Mouse (Mus musculus): Measurements from ENCODE around the gene Fgfr2. TPM values are rescaled to one million over a fixed set of nuclear protein-coding genes. Genes with fewer than 3 reads are reported as not detected.
A peak's percentile ranks its signal among the peaks of the same experiment; 100 is the strongest.

Fgfr2 gene
- polyA plus RNA-seq, 1 experiment from 2014 or later: 92.5 TPM

GRCm38 (mm10) chr7:132799119-132800016 is 323.8 kb downstream of the Fgfr2 start:
- 88% methylated on average over 5 of the region's 5 CpGs for WGBS
- H3K4me3 ChIP-seq: no peak overlapping the region
- peaks cover 15% of the 10 kb centered on the region; the same call in 1 of the 2 replicates for H3K36me3 ChIP-seq
- peak overlapping the region; percentile 24; the same call in 1 of the 2 replicates for H3K27ac ChIP-seq
- no peak for DNase-seq (ENCODE audit: low spot score)
- peaks cover 47% of the 10 kb centered on the region for H3K4me1 ChIP-seq (replicated peaks)
- no peaks in the 10 kb centered on the region for H3K27me3 ChIP-seq (ENCODE audit: insufficient read depth, poor library complexity, severe bottlenecking)
- no peaks in the 10 kb centered on the region for H3K9me3 ChIP-seq

- Histone ChIP-seq H3K4me3 (no peak overlapping the region), H3K9me3 (no peaks in the 10 kb centered on the region), H3K27ac (no peak overlapping the region), H3K27me3 (ENCODE audit: insufficient read depth, poor library complexity, severe bottlenecking) (no peaks in the 10 kb centered on the region), H3K36me3 (peaks cover 3% of the 10 kb centered on the region; the same call in 1 of the 2 replicates), H3K4me1 (replicated peaks) (peaks cover 47% of the 10 kb centered on the region)
- 87% methylated on average over 5 of the region's 5 CpGs for WGBS
- DNase-seq (ENCODE audit: low spot score): no peak
Measured at GRCm38 (mm10) chr7:132795141-132795540, 328.0 kb downstream of the Fgfr2 start.

- 72% methylated on average over 6 of the region's 6 CpGs for WGBS
- H3K36me3 ChIP-seq: peaks cover 1% of the 10 kb centered on the region; the same call in 1 of the 2 replicates
Measured at GRCm38 (mm10) chr7:132793467-132793866, 329.7 kb downstream of the Fgfr2 start.

GRCm38 (mm10) chr7:132790447-132791219 is 332.5 kb downstream of the Fgfr2 start:
- H3K9me3 ChIP-seq: no peaks in the 10 kb centered on the region
- no peaks in the 10 kb centered on the region for H3K36me3 ChIP-seq
- no peak for DNase-seq (ENCODE audit: low spot score)
- H3K27ac ChIP-seq: no peak overlapping the region; the same call in 1 of the 2 replicates
- WGBS: 87% methylated on average over 14 of the region's 14 CpGs
- H3K4me1 ChIP-seq (replicated peaks): peaks cover 49% of the 10 kb centered on the region
- no peak overlapping the region for H3K4me3 ChIP-seq
- no peaks in the 10 kb centered on the region for H3K27me3 ChIP-seq (ENCODE audit: insufficient read depth, poor library complexity, severe bottlenecking)

More at GRCm38 (mm10) chr7:132793467-132793866, 329.7 kb downstream of the Fgfr2 start:
- no peak for DNase-seq (ENCODE audit: low spot score)
- H3K27ac ChIP-seq: peak overlapping the region; percentile 26; the same call in 1 of the 2 replicates
- no peaks in the 10 kb centered on the region for H3K9me3 ChIP-seq
- peaks cover 36% of the 10 kb centered on the region for H3K4me1 ChIP-seq (replicated peaks)
- no peaks in the 10 kb centered on the region for H3K27me3 ChIP-seq (ENCODE audit: insufficient read depth, poor library complexity, severe bottlenecking)
- no peak overlapping the region for H3K4me3 ChIP-seq

GRCm38 (mm10) chr7:132788826-132789225 is 334.3 kb downstream of the Fgfr2 start:
- no peak for DNase-seq (ENCODE audit: low spot score)
- no peak overlapping the region for H3K27ac ChIP-seq
- H3K9me3 ChIP-seq: no peaks in the 10 kb centered on the region
- no peak overlapping the region for H3K4me3 ChIP-seq
- H3K4me1 ChIP-seq (replicated peaks): peaks cover 47% of the 10 kb centered on the region
- H3K27me3 ChIP-seq (ENCODE audit: insufficient read depth, poor library complexity, severe bottlenecking): no peaks in the 10 kb centered on the region
- 95% methylated on average over 13 of the region's 13 CpGs for WGBS
- no peaks in the 10 kb centered on the region for H3K36me3 ChIP-seq

- no peak for DNase-seq (ENCODE audit: low spot score)
- Histone ChIP-seq H3K4me3 (no peak overlapping the region), H3K36me3 (no peaks in the 10 kb centered on the region), H3K4me1 (replicated peaks) (peaks cover 36% of the 10 kb centered on the region), H3K27ac (no peak overlapping the region), H3K27me3 (ENCODE audit: insufficient read depth, poor library complexity, severe bottlenecking) (no peaks in the 10 kb centered on the region), H3K9me3 (no peaks in the 10 kb centered on the region)
- WGBS: 90% methylated on average over 4 of the region's 4 CpGs
Measured at GRCm38 (mm10) chr7:132787496-132788190, 335.5 kb downstream of the Fgfr2 start.

- peaks cover 36% of the 10 kb centered on the region for H3K4me1 ChIP-seq (replicated peaks)
- H3K9me3 ChIP-seq: no peaks in the 10 kb centered on the region
- 94% methylated on average over 4 of the region's 4 CpGs for WGBS
- H3K4me3 ChIP-seq: no peak overlapping the region
- H3K27ac ChIP-seq: no peak overlapping the region
- H3K27me3 ChIP-seq (ENCODE audit: insufficient read depth, poor library complexity, severe bottlenecking): no peaks in the 10 kb centered on the region
- DNase-seq (ENCODE audit: low spot score): no peak
- H3K36me3 ChIP-seq: no peaks in the 10 kb centered on the region
Measured at GRCm38 (mm10) chr7:132787022-132787421, 336.1 kb downstream of the Fgfr2 start.

- Histone ChIP-seq H3K4me1 (replicated peaks) (peaks cover 36% of the 10 kb centered on the region), H3K27ac (no peak overlapping the region)
- WGBS: 61% methylated on average over 4 of the region's 4 CpGs
Measured at GRCm38 (mm10) chr7:132786522-132786921, 336.6 kb downstream of the Fgfr2 start.

GRCm38 (mm10) chr7:132786011-132786410 is 337.1 kb downstream of the Fgfr2 start:
- DNase-seq (ENCODE audit: low spot score): no peak
- peaks cover 39% of the 10 kb centered on the region for H3K4me1 ChIP-seq (replicated peaks)
- WGBS: 84% methylated on average over 7 of the region's 7 CpGs
- no peak overlapping the region for H3K27ac ChIP-seq
- no peak overlapping the region for H3K4me3 ChIP-seq
- H3K9me3 ChIP-seq: no peaks in the 10 kb centered on the region
- no peaks in the 10 kb centered on the region for H3K36me3 ChIP-seq
- no peaks in the 10 kb centered on the region for H3K27me3 ChIP-seq (ENCODE audit: insufficient read depth, poor library complexity, severe bottlenecking)

More at GRCm38 (mm10) chr7:132786522-132786921, 336.6 kb downstream of the Fgfr2 start:
- H3K27me3 ChIP-seq (ENCODE audit: insufficient read depth, poor library complexity, severe bottlenecking): no peaks in the 10 kb centered on the region
- no peak overlapping the region for H3K4me3 ChIP-seq
- no peaks in the 10 kb centered on the region for H3K9me3 ChIP-seq
- DNase-seq (ENCODE audit: low spot score): no peak
- no peaks in the 10 kb centered on the region for H3K36me3 ChIP-seq

- Histone ChIP-seq H3K9me3 (no peaks in the 10 kb centered on the region), H3K27ac (no peak overlapping the region; the same call in 1 of the 2 replicates), H3K36me3 (peaks cover 1% of the 10 kb centered on the region), H3K27me3 (ENCODE audit: insufficient read depth, poor library complexity, severe bottlenecking) (no peaks in the 10 kb centered on the region), H3K4me3 (no peak overlapping the region), H3K4me1 (replicated peaks) (peaks cover 46% of the 10 kb centered on the region)
- 86% methylated on average over 5 of the region's 5 CpGs for WGBS
- no peak for DNase-seq (ENCODE audit: low spot score)
Measured at GRCm38 (mm10) chr7:132784101-132784500, 339.0 kb downstream of the Fgfr2 start.

- H3K4me3 ChIP-seq: no peak overlapping the region
- no peaks in the 10 kb centered on the region for H3K9me3 ChIP-seq
- WGBS: 75% methylated on average over 6 of the region's 6 CpGs
- no peak for DNase-seq (ENCODE audit: low spot score)
- H3K36me3 ChIP-seq: peaks cover 24% of the 10 kb centered on the region
- H3K27me3 ChIP-seq (ENCODE audit: insufficient read depth, poor library complexity, severe bottlenecking): no peaks in the 10 kb centered on the region
- peaks cover 44% of the 10 kb centered on the region for H3K4me1 ChIP-seq (replicated peaks)
- peak overlapping the region; percentile 74 for H3K27ac ChIP-seq
Measured at GRCm38 (mm10) chr7:132781850-132782249, 341.3 kb downstream of the Fgfr2 start.

- peak; percentile 44 for DNase-seq (ENCODE audit: low spot score)
- Histone ChIP-seq H3K4me1 (replicated peaks) (peaks cover 42% of the 10 kb centered on the region), H3K4me3 (no peak overlapping the region), H3K27me3 (ENCODE audit: insufficient read depth, poor library complexity, severe bottlenecking) (no peaks in the 10 kb centered on the region), H3K9me3 (no peaks in the 10 kb centered on the region), H3K36me3 (peaks cover 27% of the 10 kb centered on the region), H3K27ac (peak overlapping the region; percentile 74)
- 21% methylated on average over 7 of the region's 7 CpGs for WGBS
Measured at GRCm38 (mm10) chr7:132781130-132781814, 341.9 kb downstream of the Fgfr2 start.

All from hindbrain, embryonic 10.5 days (tissue).